In genomic region chr8:83768526-83768925, GRCm38 (mm10) we compare ENCODE assay signal across 12 mouse cellular contexts. TPM values are rescaled to one million over a fixed set of nuclear protein-coding genes. Genes with fewer than 3 reads are reported as not detected.
DNase-seq lines count a peak whose midpoint lies in the region; ATAC-seq and TF ChIP-seq lines count a peak whose summit lies in the region.
"Had no signal": no experiment of that assay in that cellular context is flagged by ENCODE, and none has a peak within 500 bp of the region (broad histone marks: within the 10 kb centered on the region; RNA-seq: fewer than 3 reads in every experiment).

No protein-coding gene starts in this region.

- TF ChIP-seq CTCF in G1E (IDR thresholded peaks at IDR 0.05; ENCODE audit: low read depth, low read length): no peak
- no peak for TF ChIP-seq CTCF in bone marrow macrophage, adult 2 months (IDR thresholded peaks at IDR 0.05; ENCODE audit: low read depth, low read length)

- H3K4me3 ChIP-seq in G1E (ENCODE audit: low read depth, low read length): peak overlapping the region; percentile 7; the same call in 1 of the 2 replicates
- H3K4me3 ChIP-seq in bone marrow macrophage, adult 2 months (ENCODE audit: insufficient read depth, low read length): no peak overlapping the region
- no peak overlapping the region for H3K4me3 ChIP-seq in liver, embryonic 13.5 days (replicated peaks)
- no peak overlapping the region for H3K4me3 ChIP-seq in midbrain, embryonic 14.5 days (replicated peaks; ENCODE audit: low read depth, low read length)
- H3K4me3 ChIP-seq: forebrain, embryonic 12.5 days; heart, embryonic 15.5 days; midbrain, embryonic 15.5 days had no signal

- H3K9me3 ChIP-seq in G1E (replicated peaks): peaks cover 4% of the 10 kb centered on the region; the same call in 1 of the 2 replicates
- 0 out of 2 replicates have a peak, but pooled peaks cover 6% of the 10 kb centered on the region for H3K9me3 ChIP-seq in liver, embryonic 13.5 days (replicated peaks)
- H3K9me3 ChIP-seq in midbrain, embryonic 14.5 days (ENCODE audit: control insufficient read depth, low read length): no peaks in the 10 kb centered on the region
- H3K9me3 ChIP-seq: heart, embryonic 15.5 days; midbrain, embryonic 15.5 days had no signal

- no peak overlapping the region for H3K4me2 ChIP-seq in liver, embryonic 13.5 days
- no peak overlapping the region for H3K4me2 ChIP-seq in midbrain, embryonic 14.5 days (ENCODE audit: low read length)
- H3K4me2 ChIP-seq: forebrain, embryonic 12.5 days; heart, embryonic 15.5 days; midbrain, embryonic 15.5 days had no signal

- H3K9ac ChIP-seq in liver, embryonic 13.5 days: no peak overlapping the region
- H3K9ac ChIP-seq in midbrain, embryonic 14.5 days (replicated peaks; ENCODE audit: low read length): no peak overlapping the region
- H3K9ac ChIP-seq: forebrain, embryonic 12.5 days; heart, embryonic 15.5 days; midbrain, embryonic 15.5 days had no signal

- peak; percentile 62 for DNase-seq in G1E (ENCODE audit: low spot score)
- DNase-seq in liver, embryonic 13.5 days: peak; percentile 35
- DNase-seq in cerebellum, postnatal 10 days: no peak
- no peak for DNase-seq in midbrain, embryonic 14.5 days
- DNase-seq in thymus, postnatal 0 days (ENCODE audit: low spot score): no peak
- DNase-seq: cerebellum, postnatal 36 days; layer of hippocampus, postnatal 36 days had no signal

- no peaks in the 10 kb centered on the region for H3K27me3 ChIP-seq in G1E (ENCODE audit: insufficient read depth, low read length)
- no peaks in the 10 kb centered on the region for H3K27me3 ChIP-seq in liver, embryonic 13.5 days
- no peaks in the 10 kb centered on the region for H3K27me3 ChIP-seq in midbrain, embryonic 14.5 days (ENCODE audit: control insufficient read depth, insufficient read depth, low read length)
- H3K27me3 ChIP-seq: heart, embryonic 15.5 days; midbrain, embryonic 15.5 days had no signal

- WGBS in liver, embryonic 13.5 days (ENCODE audit: insufficient replicate concordance): 7% methylated on average over 5 of the region's 5 CpGs
- 66% methylated on average over 5 of the region's 5 CpGs for WGBS in midbrain, embryonic 14.5 days

- TF ChIP-seq POLR2A in bone marrow macrophage, adult 2 months (IDR thresholded peaks at IDR 0.05; ENCODE audit: borderline replicate concordance, low read depth, low read length): no peak

- peak overlapping the region; percentile 52 for H3K27ac ChIP-seq in bone marrow macrophage, adult 2 months (ENCODE audit: insufficient read depth, low read depth, low read length)
- H3K27ac ChIP-seq in liver, embryonic 13.5 days: no peak overlapping the region
- H3K27ac ChIP-seq in midbrain, embryonic 14.5 days (replicated peaks; ENCODE audit: low read depth, low read length): no peak overlapping the region
- H3K27ac ChIP-seq: forebrain, embryonic 12.5 days; heart, embryonic 15.5 days; midbrain, embryonic 15.5 days had no signal

- peaks cover 81% of the 10 kb centered on the region for H3K4me1 ChIP-seq in G1E (ENCODE audit: insufficient read depth, low read depth, low read length)
- H3K4me1 ChIP-seq in bone marrow macrophage, adult 2 months (ENCODE audit: control insufficient read depth, insufficient read depth, low read length): peaks cover 14% of the 10 kb centered on the region
- H3K4me1 ChIP-seq in liver, embryonic 13.5 days (replicated peaks): peaks cover 46% of the 10 kb centered on the region
- H3K4me1 ChIP-seq in midbrain, embryonic 14.5 days (ENCODE audit: control insufficient read depth, insufficient read depth, low read length): no peaks in the 10 kb centered on the region; the same call in 1 of the 2 replicates

- H3K36me3 ChIP-seq in G1E (replicated peaks): no peaks in the 10 kb centered on the region
- H3K36me3 ChIP-seq in liver, embryonic 13.5 days: no peaks in the 10 kb centered on the region
- H3K36me3 ChIP-seq in midbrain, embryonic 14.5 days (ENCODE audit: control insufficient read depth, insufficient read depth, low read length): no peaks in the 10 kb centered on the region
- H3K36me3 ChIP-seq: forebrain, embryonic 12.5 days; heart, embryonic 15.5 days; midbrain, embryonic 15.5 days had no signal

- peak; percentile 69 for ATAC-seq in G1E (ENCODE audit: extremely low read depth, insufficient number of reproducible peaks, low FRiP score, poor library complexity, severe bottlenecking)
- ATAC-seq in liver, embryonic 13.5 days (ENCODE audit: low read depth): peak; percentile 42
- ATAC-seq in megakaryocyte-erythroid progenitor cell, adult 5-6 weeks (replicated peaks; ENCODE audit: low FRiP score, low TSS enrichment, poor library complexity, severe bottlenecking): peak; percentile 74
- ATAC-seq in midbrain, embryonic 14.5 days (ENCODE audit: low FRiP score, low TSS enrichment): no peak
- ATAC-seq: midbrain, embryonic 15.5 days had no signal

RNA-seq across cellular contexts. Expression of gene Adgre5, which starts 27.4 kb away (rescaled TPM):
- total RNA-seq in G1E (2014; fragmentation: Nextera tagmentation) (223 and 228 TPM in 2 replicates), G1E (2017) (405 and 468 TPM in 2 replicates)
- 69.3 and 92.9 TPM in 2 replicates for polyA plus RNA-seq in G1E (2012)
- 55.5 and 62.9 TPM in 2 replicates for polyA plus RNA-seq in bone marrow macrophage, adult 2 months (2012; ENCODE audit: insufficient read depth, insufficient read length, missing spikeins)
- 8.9 and 11.1 TPM in 2 replicates for polyA plus RNA-seq in liver, embryonic 13.5 days (2015; fragmentation: Nextera tagmentation; extraction: Ambion mirVana)
- total RNA-seq in megakaryocyte-erythroid progenitor cell, adult 5-6 weeks (2014; fragmentation: Nextera tagmentation): 44.3 and 63.7 TPM in 2 replicates
- 46.9 and 64.8 TPM in 2 replicates for total RNA-seq in megakaryocyte-erythroid progenitor cell, adult 5-6 weeks (2017)
- 8.5 and 12.3 TPM in 2 replicates for polyA plus RNA-seq in midbrain, embryonic 14.5 days (2014; fragmentation: Nextera tagmentation; extraction: Ambion mirVana)
- 71.6 and 74.7 TPM in 2 replicates for polyA plus RNA-seq in thymus, postnatal 0 days (2015; fragmentation: Nextera tagmentation; extraction: Ambion mirVana)

RNA-seq across cellular contexts. Expression of gene Ddx39, which starts 53.5 kb away (rescaled TPM):
- total RNA-seq in G1E (2014; fragmentation: Nextera tagmentation) (101 and 141 TPM in 2 replicates), G1E (2017) (226 and 266 TPM in 2 replicates)
- 58.0 and 77.5 TPM in 2 replicates for polyA plus RNA-seq in G1E (2012)
- 27.9 and 28.4 TPM in 2 replicates for polyA plus RNA-seq in bone marrow macrophage, adult 2 months (2012; ENCODE audit: insufficient read depth, insufficient read length, missing spikeins)
- polyA plus RNA-seq in liver, embryonic 13.5 days (2015; fragmentation: Nextera tagmentation; extraction: Ambion mirVana): 291 and 294 TPM in 2 replicates
- 205 and 224 TPM in 2 replicates for total RNA-seq in megakaryocyte-erythroid progenitor cell, adult 5-6 weeks (2014; fragmentation: Nextera tagmentation)
- total RNA-seq in megakaryocyte-erythroid progenitor cell, adult 5-6 weeks (2017): 154 and 213 TPM in 2 replicates
- polyA plus RNA-seq in midbrain, embryonic 14.5 days (2014; fragmentation: Nextera tagmentation; extraction: Ambion mirVana): 109 and 113 TPM in 2 replicates
- 325 and 328 TPM in 2 replicates for polyA plus RNA-seq in thymus, postnatal 0 days (2015; fragmentation: Nextera tagmentation; extraction: Ambion mirVana)

Comparison
In these comparisons a context has a peak if more than half of its experiments do, and no peak if none do; other contexts are left out.
1. DNase-seq: peak in G1E (single experiment) and liver, embryonic 13.5 days (single experiment); none in cerebellum, postnatal 10 days (0 of 2), midbrain, embryonic 14.5 days (single experiment) and thymus, postnatal 0 days (single experiment).